Mouse (Mus musculus): ENCODE data around the gene Gmds. TPM values are rescaled to one million over a fixed set of nuclear protein-coding genes. Genes with fewer than 3 reads are reported as not detected.

Gmds gene
- total RNA-seq, 1 experiment: 7.3 TPM

GRCm38 (mm10) chr13:31808116-31808803 is 530.3 kb downstream of the Gmds start:
- in situ Hi-C loops (cut with MboI; ENCODE audit: low sequenced_read_pairs in 2 of 2, unreplicated experiment in 2 of 2): loop anchor here (5.0 to 25.0 kb wide), 2 partner anchors 181 to 404 kb away; partner anchors contain the start of gene Foxf2 (in 2 of the 2)
- H3K4me1 ChIP-seq (ENCODE audit: control insufficient read depth in 2 of 2, insufficient read depth in 2 of 2, low read length in 2 of 2, poor library complexity in 1 of 2): no peaks in the 10 kb centered on the region
- H3K9me3 ChIP-seq (ENCODE audit: control insufficient read depth, insufficient read depth, low read depth, low read length): no peaks in the 10 kb centered on the region
- H3K36me3 ChIP-seq (ENCODE audit: control insufficient read depth, insufficient read depth, low read length, poor library complexity, severe bottlenecking): no peaks in the 10 kb centered on the region
- H3K9ac ChIP-seq (ENCODE audit: insufficient read depth, low read depth, low read length, poor library complexity, severe bottlenecking): no peak overlapping the region
- H3K4me3 ChIP-seq (ENCODE audit: insufficient read depth in 1 of 2, low read depth in 1 of 2, low read length in 2 of 2, poor library complexity in 1 of 2, severe bottlenecking in 1 of 2): peak overlapping the region in 1 of 2 experiments; percentile 60; a peak in 3 of 4 replicates
- H3K27ac ChIP-seq (ENCODE audit: insufficient read depth, low read depth, low read length, poor library complexity, severe bottlenecking): no peak overlapping the region
- no peak for DNase-seq (ENCODE audit: low read depth, low spot score)
- no peak for TF ChIP-seq CHD2 (IDR thresholded peaks at IDR 0.05; ENCODE audit: low read depth, low read length)
- TF ChIP-seq MAFK (IDR thresholded peaks at IDR 0.05; ENCODE audit: insufficient read depth, low read depth, low read length): no peak
- no peak for TF ChIP-seq ZNF384 (IDR thresholded peaks at IDR 0.05; ENCODE audit: low read depth, low read length)
- TF ChIP-seq ZC3H11A (IDR thresholded peaks at IDR 0.05; ENCODE audit: borderline replicate concordance, low read depth, low read length): no peak
- no peak for TF ChIP-seq HCFC1 (IDR thresholded peaks at IDR 0.05; ENCODE audit: borderline replicate concordance, insufficient read depth, low read length)

DNA sequence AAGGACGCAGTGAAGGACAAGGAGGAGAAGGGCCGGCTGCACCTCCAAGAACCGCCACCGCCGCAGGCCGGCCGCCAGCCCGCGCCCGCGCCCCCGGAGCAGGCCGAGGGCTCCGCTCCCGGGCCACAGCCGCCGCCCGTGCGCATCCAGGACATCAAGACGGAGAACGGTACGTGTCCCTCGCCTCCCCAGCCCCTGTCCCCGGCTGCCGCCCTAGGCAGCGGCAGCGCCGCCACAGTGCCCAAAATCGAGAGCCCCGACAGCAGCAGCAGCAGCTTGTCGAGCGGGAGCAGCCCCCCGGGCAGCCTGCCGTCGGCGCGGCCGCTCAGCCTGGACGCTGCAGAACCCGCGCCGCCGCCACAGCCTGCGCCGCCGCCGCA is 530.8 kb downstream of the Gmds start:
- TF ChIP-seq MAFK (IDR thresholded peaks at IDR 0.05; ENCODE audit: insufficient read depth, low read depth, low read length): no peak
- TF ChIP-seq ZC3H11A (IDR thresholded peaks at IDR 0.05; ENCODE audit: borderline replicate concordance, low read depth, low read length): no peak
- TF ChIP-seq ZNF384 (IDR thresholded peaks at IDR 0.05; ENCODE audit: low read depth, low read length): no peak
- Histone ChIP-seq H3K27ac (ENCODE audit: insufficient read depth, low read depth, low read length, poor library complexity, severe bottlenecking) (no peak overlapping the region), H3K4me1 (ENCODE audit: control insufficient read depth in 2 of 2, insufficient read depth in 2 of 2, low read length in 2 of 2, poor library complexity in 1 of 2) (no peaks in the 10 kb centered on the region; a peak in 1 of 4 replicates), H3K36me3 (ENCODE audit: control insufficient read depth, insufficient read depth, low read length, poor library complexity, severe bottlenecking) (no peaks in the 10 kb centered on the region), H3K4me3 (ENCODE audit: insufficient read depth in 1 of 2, low read depth in 1 of 2, low read length in 2 of 2, poor library complexity in 1 of 2, severe bottlenecking in 1 of 2) (peak overlapping the region; percentile 44 to 60; a peak in 3 of 4 replicates), H3K9me3 (ENCODE audit: control insufficient read depth, insufficient read depth, low read depth, low read length) (no peaks in the 10 kb centered on the region), H3K9ac (ENCODE audit: insufficient read depth, low read depth, low read length, poor library complexity, severe bottlenecking) (no peak overlapping the region)
- in situ Hi-C loops (cut with MboI; ENCODE audit: low sequenced_read_pairs in 2 of 2, unreplicated experiment in 2 of 2): loop anchor here (5.0 to 25.0 kb wide), 2 partner anchors 180 to 405 kb away; partner anchors contain the start of gene Foxf2 (in 2 of the 2)
- DNase-seq (ENCODE audit: low read depth, low spot score): no peak

- DNase-seq (ENCODE audit: low read depth, low spot score): no peak
- TF ChIP-seq MAFK (IDR thresholded peaks at IDR 0.05; ENCODE audit: insufficient read depth, low read depth, low read length) (no peak), ZNF384 (IDR thresholded peaks at IDR 0.05; ENCODE audit: low read depth, low read length) (no peak), ZC3H11A (IDR thresholded peaks at IDR 0.05; ENCODE audit: borderline replicate concordance, low read depth, low read length) (no peak), HCFC1 (IDR thresholded peaks at IDR 0.05; ENCODE audit: borderline replicate concordance, insufficient read depth, low read length) (no peak), CHD2 (IDR thresholded peaks at IDR 0.05; ENCODE audit: low read depth, low read length) (no peak)
- Histone ChIP-seq H3K27ac (ENCODE audit: insufficient read depth, low read depth, low read length, poor library complexity, severe bottlenecking) (no peak overlapping the region), H3K9ac (ENCODE audit: insufficient read depth, low read depth, low read length, poor library complexity, severe bottlenecking) (peak overlapping the region; percentile 44; the same call in 1 of the 2 replicates), H3K4me3 (ENCODE audit: insufficient read depth in 1 of 2, low read depth in 1 of 2, low read length in 2 of 2, poor library complexity in 1 of 2, severe bottlenecking in 1 of 2) (peak overlapping the region; percentile 60 to 68), H3K4me1 (ENCODE audit: control insufficient read depth in 2 of 2, insufficient read depth in 2 of 2, low read length in 2 of 2, poor library complexity in 1 of 2) (no peaks in the 10 kb centered on the region; a peak in 1 of 4 replicates), H3K36me3 (ENCODE audit: control insufficient read depth, insufficient read depth, low read length, poor library complexity, severe bottlenecking) (no peaks in the 10 kb centered on the region), H3K9me3 (ENCODE audit: control insufficient read depth, insufficient read depth, low read depth, low read length) (no peaks in the 10 kb centered on the region)
- in situ Hi-C loops (cut with MboI; ENCODE audit: low sequenced_read_pairs in 2 of 2, unreplicated experiment in 2 of 2): loop anchor here (5.0 to 25.0 kb wide), 2 partner anchors 180 to 405 kb away; partner anchors contain the start of gene Foxf2 (in 2 of the 2)
Measured at GRCm38 (mm10) chr13:31806890-31807735, 531.4 kb downstream of the Gmds start.

GRCm38 (mm10) chr13:31806428-31806832 is 532.1 kb downstream of the Gmds start, which contains the start of gene Foxc1:
TSS of gene Foxc1 (plus strand) at chr13:31806633.
- no peaks in the 10 kb centered on the region; a peak in 1 of 4 replicates for H3K4me1 ChIP-seq (ENCODE audit: control insufficient read depth in 2 of 2, insufficient read depth in 2 of 2, low read length in 2 of 2, poor library complexity in 1 of 2)
- peak within 1 kb of the TSS; percentile 60 to 68 for H3K4me3 ChIP-seq (ENCODE audit: insufficient read depth in 1 of 2, low read depth in 1 of 2, low read length in 2 of 2, poor library complexity in 1 of 2, severe bottlenecking in 1 of 2)
- H3K27ac ChIP-seq (ENCODE audit: insufficient read depth, low read depth, low read length, poor library complexity, severe bottlenecking): no peak within 1 kb of the TSS
- no peak for DNase-seq (ENCODE audit: low read depth, low spot score)
- no peaks in the 10 kb centered on the region for H3K9me3 ChIP-seq (ENCODE audit: control insufficient read depth, insufficient read depth, low read depth, low read length)
- TF ChIP-seq ZC3H11A (IDR thresholded peaks at IDR 0.05; ENCODE audit: borderline replicate concordance, low read depth, low read length) (no peak), HCFC1 (IDR thresholded peaks at IDR 0.05; ENCODE audit: borderline replicate concordance, insufficient read depth, low read length) (no peak), MAFK (IDR thresholded peaks at IDR 0.05; ENCODE audit: insufficient read depth, low read depth, low read length) (no peak), CHD2 (IDR thresholded peaks at IDR 0.05; ENCODE audit: low read depth, low read length) (no peak), ZNF384 (IDR thresholded peaks at IDR 0.05; ENCODE audit: low read depth, low read length) (no peak)
- H3K9ac ChIP-seq (ENCODE audit: insufficient read depth, low read depth, low read length, poor library complexity, severe bottlenecking): peak within 1 kb of the TSS; percentile 44; the same call in 1 of the 2 replicates
- in situ Hi-C loops (cut with MboI; ENCODE audit: low sequenced_read_pairs in 2 of 2, unreplicated experiment in 2 of 2): loop anchor here (5.0 to 25.0 kb wide), 2 partner anchors 179 to 406 kb away; partner anchors contain the start of gene Foxf2 (in 2 of the 2)
- no peaks in the 10 kb centered on the region for H3K36me3 ChIP-seq (ENCODE audit: control insufficient read depth, insufficient read depth, low read length, poor library complexity, severe bottlenecking)

All from ES-E14 (cell line).